Mouse (Mus musculus) spleen, adult 18-20 months (tissue): ENCODE measurements around the gene Kctd4.
"Not testable (repeated sequence)": the region's sequence is repeated elsewhere in the genome, so short reads cannot be mapped to it uniquely, and the experiment has no call there.

Experiments used
- DNase-seq, 2 experiments: peaks; one replicate each; pipeline ENCODE4 v3.0.0; 2022; ENCODE audit warnings: mixed read lengths in 2 of 2

The Kctd4 gene

DNA sequence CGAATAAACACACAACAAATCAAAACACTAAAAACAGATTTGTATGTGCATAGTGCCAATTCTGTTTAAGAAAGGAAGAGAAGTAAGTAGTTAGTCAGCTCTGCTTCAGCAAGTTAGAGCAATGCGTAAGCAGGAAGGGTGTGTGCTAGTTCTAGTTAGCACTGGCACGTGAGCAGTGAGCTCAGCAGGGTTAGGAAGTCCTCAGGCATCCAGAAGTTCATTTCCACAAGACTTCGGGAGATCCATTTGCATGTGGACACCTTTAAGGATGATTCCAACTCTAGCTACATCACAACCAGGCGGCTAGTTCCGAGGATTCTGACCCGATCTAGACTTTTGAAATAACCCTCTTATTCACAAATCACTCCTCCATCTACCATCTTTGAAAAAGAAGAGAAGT, at the start of gene Kctd4:
TSS of gene Kctd4 (plus strand) at position 244 of the 400 bp plus-strand sequence.
- DNase-seq, result no peak

GRCm38 (mm10) chr14:75906931-75907330, 47.9 kb upstream of the Kctd4 start:
- DNase-seq, result no peak

GRCm38 (mm10) chr14:75911968-75912367, 42.8 kb upstream of the Kctd4 start:
- no peak for DNase-seq

GRCm38 (mm10) chr14:75912665-75913064, 42.1 kb upstream of the Kctd4 start:
- no peak for DNase-seq

DNA sequence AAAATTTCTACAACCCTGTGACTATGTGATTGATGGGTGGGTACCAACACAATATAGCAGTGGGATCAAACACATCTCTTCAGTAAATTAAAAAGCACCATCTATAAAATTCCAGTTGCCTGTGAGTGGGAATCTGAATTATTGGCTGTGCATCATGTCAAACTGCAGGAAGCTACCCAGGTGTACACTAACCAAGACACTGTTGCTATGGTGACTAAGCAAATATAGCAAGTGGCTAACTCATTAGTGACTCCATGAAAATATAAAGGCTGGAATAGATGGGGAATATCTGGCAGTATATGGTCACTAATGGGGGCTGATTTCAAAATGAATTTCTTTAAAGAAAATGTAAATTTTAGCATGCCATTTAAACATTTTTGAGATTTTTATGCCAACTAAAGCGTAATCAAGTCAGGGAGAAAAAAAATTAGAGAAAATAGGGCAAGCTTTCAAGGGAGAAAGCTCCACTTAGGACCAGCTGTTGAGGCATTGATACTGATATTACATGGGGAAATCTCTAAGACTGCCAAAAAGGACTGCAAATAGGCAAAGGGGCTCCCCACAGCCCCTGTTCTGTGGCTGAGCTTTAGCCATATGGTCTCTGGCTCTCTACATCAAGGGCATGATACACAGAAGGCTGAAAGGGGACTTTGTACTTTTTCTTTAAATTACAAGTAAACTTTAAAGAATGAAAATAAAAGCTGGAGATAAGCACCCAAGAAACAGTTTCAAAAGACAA, 31.3 kb upstream of the Kctd4 start:
- no peak for DNase-seq

- DNase-seq, result not testable (repeated sequence)
These were observed 25.1 kb upstream of the Kctd4 start for GRCm38 (mm10) chr14:75929713-75930112.

DNA sequence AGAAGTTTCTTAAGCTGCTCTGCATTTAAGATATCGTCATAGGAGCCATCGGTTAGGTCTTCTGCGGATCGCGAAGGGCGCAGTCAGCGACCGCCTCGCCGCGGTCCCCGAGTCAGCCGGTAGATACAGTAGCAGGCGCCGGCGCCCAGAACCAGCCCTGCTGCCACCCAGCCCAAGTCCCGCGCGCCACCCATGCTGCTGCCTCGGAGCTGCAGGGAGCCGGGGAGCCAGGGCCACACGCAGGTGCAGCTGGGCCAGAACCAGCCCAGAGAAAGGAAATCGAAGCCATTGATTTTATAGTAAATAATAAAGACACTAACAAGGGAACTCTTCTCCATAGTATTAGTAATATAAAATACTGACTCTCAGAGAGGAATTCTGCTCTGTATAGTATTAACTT, 23.5 kb upstream of the Kctd4 start:
- peak; percentile 11 for DNase-seq

GRCm38 (mm10) chr14:75934359-75934758, 20.4 kb upstream of the Kctd4 start:
- DNase-seq, result no peak

- DNase-seq, result no peak
These were observed 17.1 kb upstream of the Kctd4 start for GRCm38 (mm10) chr14:75937714-75938113.

- no peak for DNase-seq
These were observed 13.3 kb upstream of the Kctd4 start for GRCm38 (mm10) chr14:75941500-75941899.

GRCm38 (mm10) chr14:75942365-75942764, 12.4 kb upstream of the Kctd4 start:
- DNase-seq, result no peak

GRCm38 (mm10) chr14:75947674-75948073, 7.1 kb upstream of the Kctd4 start:
- no peak for DNase-seq

DNA sequence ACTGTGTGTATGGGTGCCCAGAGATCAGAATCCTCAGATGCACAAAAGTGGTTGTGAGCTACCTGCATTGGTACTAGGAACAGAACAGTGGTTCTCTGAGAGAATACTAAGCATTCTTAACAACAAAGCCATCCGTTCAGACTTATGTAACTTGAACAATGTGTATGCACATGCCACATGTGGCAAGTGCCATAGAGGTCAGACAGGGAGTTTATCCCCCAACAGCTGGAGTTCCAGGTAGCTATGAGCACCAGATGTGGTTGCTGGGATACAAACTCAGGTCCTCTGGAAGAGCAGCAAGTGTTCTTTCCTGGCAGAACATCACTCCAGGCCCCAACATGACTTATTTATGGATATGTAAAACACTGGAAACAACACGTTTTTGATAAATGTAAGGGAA, 1.8 kb upstream of the Kctd4 start:
- DNase-seq, result no peak

- no peak for DNase-seq
These were observed 7.4 kb downstream of the Kctd4 start for GRCm38 (mm10) chr14:75962250-75962649.

DNA sequence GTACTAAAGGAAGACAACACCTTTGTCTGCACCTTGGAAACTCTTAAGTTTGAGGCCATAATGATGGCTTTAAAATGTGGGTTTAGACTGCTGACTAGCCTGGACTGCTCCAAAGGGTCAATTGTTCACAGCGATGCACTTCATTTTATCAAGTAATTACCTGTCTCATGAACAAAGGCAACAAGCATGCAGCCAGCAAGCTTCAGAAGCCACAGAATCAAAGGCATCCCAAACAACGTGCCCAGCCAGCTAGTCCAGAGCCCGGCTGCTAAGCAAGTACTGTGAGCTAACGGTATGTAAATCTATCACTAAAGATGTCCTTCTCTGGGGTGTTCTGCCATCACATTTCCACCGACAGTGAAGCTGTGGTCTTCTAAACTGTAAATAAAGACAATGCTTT, 8.4 kb downstream of the Kctd4 start:
- no peak for DNase-seq

GRCm38 (mm10) chr14:75964000-75964399, 9.2 kb downstream of the Kctd4 start:
- no peak for DNase-seq

GRCm38 (mm10) chr14:75964433-75964832, 9.6 kb downstream of the Kctd4 start:
- no peak for DNase-seq

GRCm38 (mm10) chr14:75967291-75967690, 12.5 kb downstream of the Kctd4 start:
- DNase-seq, result no peak

GRCm38 (mm10) chr14:75976107-75976506, 21.3 kb downstream of the Kctd4 start:
- DNase-seq, result no peak

- no peak for DNase-seq
These were observed 26.4 kb downstream of the Kctd4 start for GRCm38 (mm10) chr14:75981231-75981630.

DNA sequence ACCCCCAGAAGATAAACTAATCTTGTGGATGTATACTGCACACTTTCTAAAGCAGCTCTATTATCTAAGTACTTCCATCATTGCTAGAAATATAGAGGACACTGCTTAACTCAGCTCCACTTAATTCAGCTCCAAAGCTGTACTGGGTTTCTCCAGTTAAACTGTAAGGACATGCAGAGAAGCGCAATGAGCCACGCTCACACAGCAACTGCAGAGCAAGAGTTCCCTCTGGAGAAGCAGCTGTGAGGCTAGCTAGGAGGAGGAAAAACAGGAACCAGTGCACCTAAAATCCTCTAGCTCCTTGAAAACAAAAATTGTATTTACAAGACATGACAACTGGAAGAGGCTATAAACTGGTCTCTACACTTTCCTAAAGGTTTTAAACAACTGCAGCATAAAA, 29.1 kb downstream of the Kctd4 start:
- DNase-seq, result no peak

DNA sequence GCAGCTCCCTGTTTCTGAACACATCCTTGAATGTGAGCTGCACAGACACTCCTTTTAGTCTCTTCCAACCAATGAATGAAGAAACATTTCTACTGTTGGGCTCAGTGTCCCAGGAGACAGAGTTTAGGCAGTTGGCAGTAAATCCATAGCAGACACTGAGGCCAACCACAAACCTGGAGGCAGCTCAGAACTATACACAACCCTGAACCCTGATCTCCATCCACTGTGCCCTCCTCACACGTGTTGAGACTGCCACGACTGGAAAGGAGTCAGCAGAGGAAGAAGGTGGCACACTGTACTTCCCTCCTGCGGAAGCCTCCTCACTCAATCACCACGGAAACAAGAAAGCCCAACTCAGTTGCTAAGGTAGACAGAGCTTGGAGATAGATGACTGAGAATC, 30.3 kb downstream of the Kctd4 start:
- DNase-seq, result no peak

GRCm38 (mm10) chr14:75986878-75987483, 32.2 kb downstream of the Kctd4 start:
- no peak for DNase-seq

DNA sequence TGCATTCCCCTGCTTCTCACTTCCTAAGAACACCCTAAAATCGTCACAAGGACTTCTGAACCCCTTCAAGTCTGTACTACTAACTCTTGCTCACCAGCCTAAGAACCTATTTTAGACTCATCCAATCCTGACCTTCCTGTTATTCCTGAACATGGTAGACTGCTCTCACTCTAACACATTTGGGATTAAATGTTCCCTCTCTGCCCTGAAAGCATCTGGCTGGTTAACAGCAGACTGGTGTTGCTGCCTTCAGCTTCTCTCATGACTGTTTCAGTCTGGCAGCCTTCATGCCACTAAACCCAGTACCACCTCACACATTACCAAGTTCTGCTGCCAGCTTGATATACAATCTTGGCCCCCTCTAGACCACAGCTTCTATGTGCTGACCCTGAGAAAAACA, 34.4 kb downstream of the Kctd4 start:
- DNase-seq, result no peak

- DNase-seq, result no peak
These were observed 36.1 kb downstream of the Kctd4 start for GRCm38 (mm10) chr14:75990936-75991335.
